Mouse (Mus musculus) liver, adult 2 months (tissue): ENCODE measurements around the gene Top2b. TPM values are rescaled to one million over a fixed set of nuclear protein-coding genes. Genes with fewer than 3 reads are reported as not detected.

Experiments
- DNase-seq: peaks from one replicate; pipeline ENCODE4 v3.0.0-alpha.2; 2011; ENCODE audit warnings: low read depth, low spot score; ENCODE audit errors: extremely low read depth
- H3K27ac ChIP-seq: fragments of 200-500 bp; replicated peaks from 2 replicates; pipeline ENCODE4 v1.5.1; 2012; ENCODE audit warnings: low read depth, mild to moderate bottlenecking, control low read depth, inconsistent platforms, low read length; ENCODE audit not compliant: insufficient read depth
- H3K27me3 ChIP-seq: fragments of 200-500 bp; 2 replicates; pipeline ENCODE4 v1.6.1; 2012; ENCODE audit warnings: mild to moderate bottlenecking, moderate library complexity, low read length, inconsistent platforms; ENCODE audit not compliant: control insufficient read depth, insufficient read depth
- H3K36me3 ChIP-seq: fragments of 200-500 bp; 2 replicates; pipeline ENCODE4 v1.6.1; 2012; ENCODE audit warnings: low read length, inconsistent platforms; ENCODE audit not compliant: control insufficient read depth, insufficient read depth
- H3K4me1 ChIP-seq: fragments of 200-500 bp; 2 replicates; pipeline ENCODE4 v1.6.1; 2011; ENCODE audit warnings: low read length; ENCODE audit not compliant: control insufficient read depth, insufficient read depth
- H3K4me3 ChIP-seq: fragments of 200-500 bp; 2 replicates; pipeline ENCODE4 v1.5.1; 2011; ENCODE audit warnings: low read depth, mild to moderate bottlenecking, control low read depth, low read length, moderate library complexity; ENCODE audit not compliant: insufficient read depth
- H3K79me2 ChIP-seq: fragments of 200-500 bp; 2 replicates; pipeline ENCODE4 v1.6.1; 2012; ENCODE audit warnings: inconsistent platforms, mild to moderate bottlenecking, low read length, moderate library complexity; ENCODE audit not compliant: control insufficient read depth, insufficient read depth
- H3K9ac ChIP-seq: fragments of 200-500 bp; 2 replicates; pipeline ENCODE4 v1.6.1; 2012; ENCODE audit warnings: low read depth, mild to moderate bottlenecking, control low read depth, inconsistent platforms, low read length
- CTCF ChIP-seq: fragments of 200-500 bp; IDR thresholded peaks from 2 replicates; pipeline ENCODE4 v1.5.1; 2011; ENCODE audit warnings: low read depth, low read length, control low read depth
- POLR2A ChIP-seq: fragments of 200-500 bp; IDR thresholded peaks from 2 replicates; pipeline ENCODE4 v1.6.1; 2011; ENCODE audit warnings: low read length, control low read depth; ENCODE audit not compliant: insufficient read depth; ENCODE audit errors: extremely low read depth
- WGBS: fragments of 180-500 bp; shearing (Covaris S2); methylation state at CpG from one replicate; pipeline ENCODE4 v1.1.7; 2018; 5-methylcytosine and 5-hydroxymethylcytosine counted together
- polyA plus RNA-seq: library from polyadenylated mRNA; depleted of rRNA; stranded (reverse); fragments of >200 nt; gene quantifications from 2 replicates; pipeline ENCODE4 v1.2.3, GENCODE M21; 2012
- total RNA-seq: library from RNA; depleted of rRNA; stranded (reverse); fragments of >200 nt; gene quantifications from 2 replicates; pipeline ENCODE4 v1.2.3, GENCODE M21; 2014

The Top2b gene
- total and polyA plus RNA-seq, 2 experiments = 3.2 to 56.3 TPM

GRCm38 (mm10) chr14:16439385-16440126, 74.6 kb downstream of the Top2b start:
- Histone ChIP-seq H3K9ac (no peak overlapping the region), H3K27me3 (no peaks in the 10 kb centered on the region), H3K4me3 (no peak overlapping the region), H3K27ac (no peak overlapping the region), H3K36me3 (peaks cover 9% of the 10 kb centered on the region), H3K79me2 (no peaks in the 10 kb centered on the region), H3K4me1 (no peaks in the 10 kb centered on the region)
- WGBS = 89% methylated on average over 6 of the region's 6 CpGs
- TF ChIP-seq CTCF = no peak
- no peak for TF ChIP-seq POLR2A
- DNase-seq = no peak

GRCm38 (mm10) chr14:16444859-16445258, 79.9 kb downstream of the Top2b start:
- WGBS = 44% methylated on average over 4 of the region's 4 CpGs
- Histone ChIP-seq H3K36me3 (no peaks in the 10 kb centered on the region), H3K79me2 (no peaks in the 10 kb centered on the region), H3K4me1 (no peaks in the 10 kb centered on the region), H3K9ac (no peak overlapping the region), H3K27ac (no peak overlapping the region), H3K4me3 (no peak overlapping the region), H3K27me3 (no peaks in the 10 kb centered on the region)
- DNase-seq = no peak
- TF ChIP-seq CTCF (no peak), POLR2A (no peak)

GRCm38 (mm10) chr14:16447587-16447986, 82.6 kb downstream of the Top2b start:
- no peak for DNase-seq
- Histone ChIP-seq H3K4me1 (no peaks in the 10 kb centered on the region), H3K27me3 (no peaks in the 10 kb centered on the region), H3K4me3 (no peak overlapping the region), H3K9ac (no peak overlapping the region), H3K27ac (no peak overlapping the region), H3K79me2 (no peaks in the 10 kb centered on the region), H3K36me3 (no peaks in the 10 kb centered on the region)
- TF ChIP-seq POLR2A = no peak
- peak; percentile 20; the same call in 1 of the 2 replicates for TF ChIP-seq CTCF
- WGBS = 71% methylated on average over 3 of the region's 3 CpGs

GRCm38 (mm10) chr14:16448269-16448987, 83.4 kb downstream of the Top2b start:
- Histone ChIP-seq H3K4me1 (no peaks in the 10 kb centered on the region), H3K36me3 (no peaks in the 10 kb centered on the region), H3K79me2 (no peaks in the 10 kb centered on the region), H3K27me3 (no peaks in the 10 kb centered on the region), H3K9ac (no peak overlapping the region), H3K27ac (no peak overlapping the region), H3K4me3 (no peak overlapping the region)
- no peak for TF ChIP-seq CTCF
- TF ChIP-seq POLR2A = no peak
- WGBS = 94% methylated on average over 4 of the region's 4 CpGs
- DNase-seq = no peak

GRCm38 (mm10) chr14:16478606-16479323, 113.8 kb downstream of the Top2b start:
- H3K9ac ChIP-seq = no peak overlapping the region
- 64% methylated on average over 1 of the region's 1 CpGs for WGBS
- H3K4me3 ChIP-seq = no peak overlapping the region
- no peaks in the 10 kb centered on the region for H3K36me3 ChIP-seq
- no peak overlapping the region for H3K27ac ChIP-seq
- no peaks in the 10 kb centered on the region for H3K27me3 ChIP-seq
- no peak for TF ChIP-seq POLR2A
- no peak for TF ChIP-seq CTCF
- H3K4me1 ChIP-seq = peaks cover 12% of the 10 kb centered on the region
- peak; percentile 71 for DNase-seq
- H3K79me2 ChIP-seq = no peaks in the 10 kb centered on the region
